Mouse (Mus musculus) liver, embryonic 15.5 days (tissue): ENCODE measurements at regions not wholly inside any gene's neighbourhood (a gene's known extent, or its start where the extent isn't known, plus 50 kb on each side); places are given as distances from the start of the nearest gene placed in this dataset.
A peak's percentile ranks its signal among the peaks of the same experiment; 100 is the strongest.

ENCODE experiments used
- ATAC-seq: fragments of 200-750 bp; cut with Nextera tagmentation; 2 replicates; pipeline ENCODE4 v1.8.0; 2017; ENCODE audit warnings: moderate number of reproducible peaks, mild to moderate bottlenecking, moderate library complexity; ENCODE audit not compliant: insufficient read depth
- H3K27ac ChIP-seq: fragments of 300-500 bp; sonication (generic); replicated peaks from 2 replicates; pipeline ENCODE4 v1.5.1; 2015; ENCODE audit warnings: mild to moderate bottlenecking, inconsistent platforms
- H3K27me3 ChIP-seq: fragments of 300-500 bp; sonication (generic); 2 replicates; pipeline ENCODE4 v1.6.1; 2015; ENCODE audit warnings: mild to moderate bottlenecking, inconsistent platforms
- H3K36me3 ChIP-seq: fragments of 300-500 bp; sonication (generic); replicated peaks from 2 replicates; pipeline ENCODE4 v1.6.1; 2015; ENCODE audit warnings: moderate library complexity, mild to moderate bottlenecking, inconsistent platforms
- H3K4me1 ChIP-seq: fragments of 300-500 bp; sonication (generic); replicated peaks from 2 replicates; pipeline ENCODE4 v1.6.1; 2015; ENCODE audit warnings: inconsistent platforms
- H3K4me2 ChIP-seq: fragments of 300-500 bp; sonication (generic); 2 replicates; pipeline ENCODE4 v1.6.1; 2015; ENCODE audit warnings: moderate library complexity, mild to moderate bottlenecking, inconsistent platforms
- H3K4me3 ChIP-seq: fragments of 300-500 bp; sonication (generic); replicated peaks from 2 replicates; pipeline ENCODE4 v1.5.1; 2015; ENCODE audit warnings: mild to moderate bottlenecking, inconsistent platforms
- H3K9ac ChIP-seq: fragments of 300-500 bp; sonication (generic); 2 replicates; pipeline ENCODE4 v1.6.1; 2015; ENCODE audit warnings: moderate library complexity, mild to moderate bottlenecking, inconsistent platforms
- H3K9me3 ChIP-seq: fragments of 300-500 bp; sonication (generic); replicated peaks from 2 replicates; pipeline ENCODE4 v1.6.1; 2016; ENCODE audit warnings: inconsistent platforms
- WGBS: fragments of 180-500 bp; shearing (Covaris S2); methylation state at CpG from one replicate; pipeline ENCODE4 v1.1.7; 2015; ENCODE audit warnings: mixed read lengths; ENCODE audit not compliant: insufficient replicate concordance; 5-methylcytosine and 5-hydroxymethylcytosine counted together

DNA sequence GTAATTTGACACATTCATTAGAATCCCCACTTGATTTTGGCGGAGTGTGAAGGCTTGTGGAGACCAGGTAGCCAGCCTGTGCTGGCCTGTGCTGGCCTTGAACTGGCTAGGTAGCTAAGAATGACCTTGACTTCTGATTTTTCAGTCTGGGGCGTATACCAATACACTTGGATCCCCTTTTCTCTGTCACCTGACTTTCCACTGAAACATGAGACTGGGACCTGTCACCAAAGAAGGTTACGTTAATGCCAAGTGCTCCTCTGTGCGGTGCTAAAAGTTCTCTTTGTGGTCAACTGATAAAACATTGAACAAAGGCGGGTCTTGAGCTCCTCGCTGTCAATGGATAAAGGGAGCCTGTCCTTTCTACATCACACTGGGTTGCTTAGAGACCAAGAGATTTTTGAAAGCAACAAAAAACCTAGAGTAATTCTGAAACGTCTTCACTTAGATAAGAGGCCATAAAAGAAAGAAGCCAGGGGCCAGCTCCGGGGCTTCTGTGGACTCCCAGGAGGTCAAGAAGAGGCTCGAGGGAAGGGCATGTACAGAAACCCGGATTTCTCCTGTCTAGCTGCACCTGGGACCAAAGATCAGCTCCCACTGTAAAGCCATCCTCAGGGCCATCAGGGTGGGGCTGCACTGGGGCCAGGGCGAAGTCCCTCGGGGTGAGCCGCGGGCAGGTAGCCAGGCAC is 109.0 kb upstream of the Egln3 start:
- Histone ChIP-seq H3K9me3 (no peaks in the 10 kb centered on the region), H3K27me3 (no peaks in the 10 kb centered on the region), H3K4me3 (peak overlapping the region; percentile 13), H3K4me2 (peak overlapping the region; percentile 56), H3K27ac (no peak overlapping the region), H3K36me3 (no peaks in the 10 kb centered on the region), H3K9ac (no peak overlapping the region), H3K4me1 (peaks cover 13% of the 10 kb centered on the region)
- no peak for ATAC-seq
- 12% methylated on average over 14 of the region's 14 CpGs for WGBS

- peaks cover 10% of the 10 kb centered on the region for H3K4me1 ChIP-seq
- WGBS: 46% methylated on average over 4 of the region's 4 CpGs
- H3K9ac ChIP-seq: no peak overlapping the region
- H3K27me3 ChIP-seq: no peaks in the 10 kb centered on the region
- no peak overlapping the region for H3K4me3 ChIP-seq
- no peak for ATAC-seq
- H3K27ac ChIP-seq: no peak overlapping the region
- no peak overlapping the region for H3K4me2 ChIP-seq
- H3K36me3 ChIP-seq: no peaks in the 10 kb centered on the region
- no peaks in the 10 kb centered on the region for H3K9me3 ChIP-seq
Measured at GRCm38 (mm10) chr12:54311896-54312521, 108.3 kb upstream of the Egln3 start.

DNA sequence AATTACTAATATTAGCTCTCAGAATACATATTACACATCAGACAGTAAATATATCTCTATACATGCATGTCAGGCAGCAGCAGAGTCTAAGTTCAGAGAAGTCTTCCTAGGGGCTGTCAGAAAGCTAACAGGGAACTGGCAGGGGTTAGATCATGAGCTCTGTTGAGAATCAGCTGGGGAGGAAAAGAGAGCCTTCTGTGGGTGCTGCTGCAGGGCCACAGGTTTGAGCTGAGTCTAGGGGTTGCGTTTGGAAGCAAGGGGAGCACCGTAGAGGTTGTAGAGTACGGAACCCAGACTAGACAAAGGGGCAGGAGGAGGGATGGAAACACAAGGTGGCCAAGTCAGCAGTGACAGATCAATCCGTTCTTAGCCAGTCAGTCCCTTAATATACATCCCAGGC is 106.2 kb upstream of the Egln3 start:
- H3K4me2 ChIP-seq: no peak overlapping the region
- ATAC-seq: no peak
- H3K4me3 ChIP-seq: no peak overlapping the region
- H3K4me1 ChIP-seq: peaks cover 8% of the 10 kb centered on the region
- no peak overlapping the region for H3K9ac ChIP-seq
- no peaks in the 10 kb centered on the region for H3K27me3 ChIP-seq
- no peak overlapping the region for H3K27ac ChIP-seq
- no peaks in the 10 kb centered on the region for H3K36me3 ChIP-seq
- H3K9me3 ChIP-seq: no peaks in the 10 kb centered on the region
- 68% methylated on average over 4 of the region's 4 CpGs for WGBS

GRCm38 (mm10) chr12:54309219-54309618 is 105.6 kb upstream of the Egln3 start:
- Histone ChIP-seq H3K27me3 (no peaks in the 10 kb centered on the region), H3K36me3 (no peaks in the 10 kb centered on the region), H3K4me2 (no peak overlapping the region), H3K27ac (no peak overlapping the region), H3K4me1 (peaks cover 8% of the 10 kb centered on the region), H3K9me3 (no peaks in the 10 kb centered on the region), H3K4me3 (no peak overlapping the region), H3K9ac (no peak overlapping the region)
- no peak for ATAC-seq
- WGBS: 66% methylated on average over 6 of the region's 6 CpGs

GRCm38 (mm10) chr12:54305135-54305630 is 101.5 kb upstream of the Egln3 start:
- no peak for ATAC-seq

GRCm38 (mm10) chr12:54303746-54304145 is 100.1 kb upstream of the Egln3 start:
- WGBS: 63% methylated on average over 8 of the region's 8 CpGs
- ATAC-seq: no peak
- H3K9ac ChIP-seq: no peak overlapping the region

More at GRCm38 (mm10) chr12:54305135-54305630, 101.5 kb upstream of the Egln3 start:
- Histone ChIP-seq H3K4me3 (no peak overlapping the region), H3K27ac (no peak overlapping the region), H3K4me2 (no peak overlapping the region), H3K9ac (no peak overlapping the region), H3K9me3 (no peaks in the 10 kb centered on the region), H3K36me3 (no peaks in the 10 kb centered on the region), H3K27me3 (no peaks in the 10 kb centered on the region), H3K4me1 (no peaks in the 10 kb centered on the region)
- WGBS: 66% methylated on average over 9 of the region's 9 CpGs

GRCm38 (mm10) chr12:54299506-54299905 is 95.8 kb upstream of the Egln3 start:
- no peak for ATAC-seq
- Histone ChIP-seq H3K9me3 (no peaks in the 10 kb centered on the region), H3K4me2 (no peak overlapping the region), H3K27me3 (no peaks in the 10 kb centered on the region), H3K36me3 (no peaks in the 10 kb centered on the region), H3K27ac (no peak overlapping the region), H3K9ac (no peak overlapping the region), H3K4me1 (no peaks in the 10 kb centered on the region), H3K4me3 (no peak overlapping the region)
- WGBS: 53% methylated on average over 5 of the region's 5 CpGs

More at GRCm38 (mm10) chr12:54303746-54304145, 100.1 kb upstream of the Egln3 start:
- Histone ChIP-seq H3K4me3 (no peak overlapping the region), H3K27ac (no peak overlapping the region), H3K27me3 (no peaks in the 10 kb centered on the region), H3K36me3 (no peaks in the 10 kb centered on the region), H3K9me3 (no peaks in the 10 kb centered on the region), H3K4me1 (no peaks in the 10 kb centered on the region), H3K4me2 (no peak overlapping the region)

DNA sequence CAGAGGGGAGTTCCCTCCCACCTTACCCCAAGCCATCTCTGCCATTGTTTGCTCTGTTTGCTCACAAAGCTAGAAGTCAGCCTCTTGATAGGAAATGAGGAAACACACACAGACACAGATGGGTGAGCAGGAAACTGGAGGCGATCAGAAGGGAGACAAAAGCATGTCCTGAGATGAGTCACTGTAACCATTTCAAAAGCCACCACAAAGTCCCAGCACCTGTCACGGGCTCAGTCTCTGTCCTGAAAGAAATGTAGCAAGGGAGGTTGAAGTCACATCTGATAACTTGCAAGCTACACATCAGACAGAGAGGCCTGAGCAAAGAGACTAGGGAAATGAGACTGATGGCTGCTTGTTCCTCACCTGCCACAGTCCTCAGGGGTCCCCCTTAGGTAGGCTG is 89.6 kb upstream of the Egln3 start:
- no peak overlapping the region for H3K4me3 ChIP-seq
- 10% methylated on average over 2 of the region's 2 CpGs for WGBS
- H3K4me1 ChIP-seq: no peaks in the 10 kb centered on the region
- H3K9me3 ChIP-seq: no peaks in the 10 kb centered on the region
- H3K36me3 ChIP-seq: no peaks in the 10 kb centered on the region
- no peak for ATAC-seq
- no peaks in the 10 kb centered on the region for H3K27me3 ChIP-seq
- H3K9ac ChIP-seq: no peak overlapping the region
- H3K4me2 ChIP-seq: no peak overlapping the region
- no peak overlapping the region for H3K27ac ChIP-seq

GRCm38 (mm10) chr12:54290311-54290710 is 86.7 kb upstream of the Egln3 start:
- H3K27ac ChIP-seq: no peak overlapping the region
- no peak overlapping the region for H3K9ac ChIP-seq
- no peaks in the 10 kb centered on the region for H3K4me1 ChIP-seq
- H3K27me3 ChIP-seq: no peaks in the 10 kb centered on the region
- H3K4me3 ChIP-seq: no peak overlapping the region
- H3K9me3 ChIP-seq: no peaks in the 10 kb centered on the region
- WGBS: 53% methylated on average over 2 of the region's 2 CpGs
- no peaks in the 10 kb centered on the region for H3K36me3 ChIP-seq
- H3K4me2 ChIP-seq: no peak overlapping the region
- ATAC-seq: no peak

DNA sequence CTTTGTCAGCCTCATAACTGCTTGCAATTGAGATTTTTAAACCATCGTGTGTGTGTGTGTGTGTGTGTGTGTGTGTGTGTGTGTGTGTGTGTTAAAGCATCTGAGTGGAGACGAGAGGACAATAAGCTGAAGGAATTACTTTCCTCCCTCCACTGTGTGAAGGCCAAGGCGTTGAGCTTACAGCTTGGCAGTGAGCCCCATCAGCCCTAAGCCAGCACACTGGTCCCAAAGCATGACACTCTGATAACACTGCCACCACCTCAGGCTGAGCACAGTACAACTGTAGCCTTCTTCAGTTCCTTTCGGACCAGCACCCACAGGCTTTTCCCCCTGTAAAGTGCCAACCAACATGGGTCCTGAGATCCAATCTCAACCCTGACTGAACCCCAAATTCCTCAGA is 85.1 kb upstream of the Egln3 start:
- no peak overlapping the region for H3K4me2 ChIP-seq
- H3K36me3 ChIP-seq: no peaks in the 10 kb centered on the region
- 67% methylated on average over 4 of the region's 4 CpGs for WGBS
- H3K4me3 ChIP-seq: no peak overlapping the region
- no peaks in the 10 kb centered on the region for H3K4me1 ChIP-seq
- H3K27me3 ChIP-seq: no peaks in the 10 kb centered on the region
- H3K9ac ChIP-seq: no peak overlapping the region
- H3K27ac ChIP-seq: no peak overlapping the region
- H3K9me3 ChIP-seq: no peaks in the 10 kb centered on the region
- ATAC-seq: no peak

- Histone ChIP-seq H3K4me3 (no peak overlapping the region), H3K27ac (no peak overlapping the region), H3K4me2 (no peak overlapping the region), H3K4me1 (no peaks in the 10 kb centered on the region), H3K36me3 (no peaks in the 10 kb centered on the region), H3K27me3 (no peaks in the 10 kb centered on the region), H3K9ac (no peak overlapping the region), H3K9me3 (no peaks in the 10 kb centered on the region)
- WGBS: 64% methylated on average over 6 of the region's 6 CpGs
- no peak for ATAC-seq
Measured at GRCm38 (mm10) chr12:54288041-54288502, 84.4 kb upstream of the Egln3 start.
